Mouse (Mus musculus) embryonic facial prominence, embryonic 10.5 days (tissue): ENCODE results near the gene Hnf1a. TPM values are rescaled to one million over a fixed set of nuclear protein-coding genes. Genes with fewer than 3 reads are reported as not detected.

Experiments
- DNase-seq: peaks from one replicate; pipeline ENCODE4 v3.0.0-alpha.2; 2017; ENCODE audit warnings: low spot score
- H3K27ac ChIP-seq: fragments of 300-500 bp; sonication (generic); replicated peaks from 2 replicates; pipeline ENCODE4 v1.5.1; 2016; ENCODE audit warnings: mild to moderate bottlenecking
- H3K27me3 ChIP-seq: fragments of 300-500 bp; sonication (generic); replicated peaks from 2 replicates; pipeline ENCODE4 v1.6.1; 2016; ENCODE audit warnings: low read depth, mild to moderate bottlenecking; ENCODE audit not compliant: poor library complexity, severe bottlenecking
- H3K36me3 ChIP-seq: fragments of 300-500 bp; sonication (generic); replicated peaks from 2 replicates; pipeline ENCODE4 v1.6.1; 2016; ENCODE audit warnings: mild to moderate bottlenecking, moderate library complexity
- H3K4me1 ChIP-seq: fragments of 300-500 bp; sonication (generic); 2 replicates; pipeline ENCODE4 v1.6.1; 2016
- H3K4me3 ChIP-seq: fragments of 300-500 bp; sonication (generic); 2 replicates; pipeline ENCODE4 v1.5.1; 2016; ENCODE audit warnings: mild to moderate bottlenecking, moderate library complexity
- H3K9me3 ChIP-seq: fragments of 300-500 bp; sonication (generic); 2 replicates; pipeline ENCODE4 v1.6.1; 2016; ENCODE audit warnings: mild to moderate bottlenecking
- WGBS: fragments of 180-500 bp; shearing (Covaris S2); methylation state at CpG from one replicate; pipeline ENCODE4 v1.1.7; 2016; 5-methylcytosine and 5-hydroxymethylcytosine counted together
- polyA plus RNA-seq: library from polyadenylated mRNA; unstranded; fragments of >200 nt; fragmentation: Nextera tagmentation; extraction: Ambion mirVana; gene quantifications from 2 replicates; pipeline ENCODE4 v1.2.1, GENCODE M21; 2016

Gene Hnf1a
- polyA plus RNA-seq, 1 experiment from 2014 or later = 0.06 TPM

GRCm38 (mm10) chr5:115007768-115008167 lies 36.9 kb upstream of the Hnf1a start:
- no peak for DNase-seq
- WGBS = 87% methylated on average over 5 of the region's 5 CpGs
- Histone ChIP-seq H3K36me3 (no peaks in the 10 kb centered on the region), H3K27ac (no peak overlapping the region), H3K4me3 (no peak overlapping the region), H3K27me3 (no peaks in the 10 kb centered on the region; the same call in 1 of the 2 replicates), H3K9me3 (no peaks in the 10 kb centered on the region), H3K4me1 (peaks cover 27% of the 10 kb centered on the region)

- H3K27me3 ChIP-seq = no peaks in the 10 kb centered on the region
- H3K36me3 ChIP-seq = no peaks in the 10 kb centered on the region
- H3K4me1 ChIP-seq = peaks cover 17% of the 10 kb centered on the region
- no peaks in the 10 kb centered on the region for H3K9me3 ChIP-seq
- no peak overlapping the region for H3K27ac ChIP-seq
- H3K4me3 ChIP-seq = no peak overlapping the region
- DNase-seq = no peak
- 82% methylated on average over 13 of the region's 13 CpGs for WGBS
Observed at GRCm38 (mm10) chr5:115003224-115003873, 32.5 kb upstream of the Hnf1a start.

GRCm38 (mm10) chr5:115002781-115003180 lies 31.9 kb upstream of the Hnf1a start:
- Histone ChIP-seq H3K4me1 (peaks cover 17% of the 10 kb centered on the region), H3K27me3 (no peaks in the 10 kb centered on the region), H3K27ac (no peak overlapping the region), H3K9me3 (no peaks in the 10 kb centered on the region), H3K36me3 (no peaks in the 10 kb centered on the region), H3K4me3 (no peak overlapping the region)
- WGBS = 73% methylated on average over 6 of the region's 6 CpGs
- no peak for DNase-seq

- Histone ChIP-seq H3K36me3 (no peaks in the 10 kb centered on the region), H3K27me3 (no peaks in the 10 kb centered on the region), H3K4me1 (peaks cover 17% of the 10 kb centered on the region), H3K9me3 (no peaks in the 10 kb centered on the region), H3K4me3 (no peak overlapping the region), H3K27ac (no peak overlapping the region)
- DNase-seq = no peak
- 72% methylated on average over 8 of the region's 8 CpGs for WGBS
Observed at GRCm38 (mm10) chr5:115001464-115001863, 30.6 kb upstream of the Hnf1a start.

GRCm38 (mm10) chr5:115000503-115000902 lies 29.6 kb upstream of the Hnf1a start:
- Histone ChIP-seq H3K4me3 (no peak overlapping the region), H3K4me1 (peaks cover 17% of the 10 kb centered on the region), H3K9me3 (no peaks in the 10 kb centered on the region), H3K27ac (no peak overlapping the region; the same call in 1 of the 2 replicates), H3K27me3 (no peaks in the 10 kb centered on the region), H3K36me3 (no peaks in the 10 kb centered on the region)
- 74% methylated on average over 2 of the region's 2 CpGs for WGBS
- DNase-seq = no peak

GRCm38 (mm10) chr5:114997327-114997726 lies 26.4 kb upstream of the Hnf1a start:
- no peak overlapping the region for H3K27ac ChIP-seq

GRCm38 (mm10) chr5:114996447-114996846 lies 25.6 kb upstream of the Hnf1a start:
- no peak for DNase-seq

More at GRCm38 (mm10) chr5:114997327-114997726, 26.4 kb upstream of the Hnf1a start:
- H3K9me3 ChIP-seq = no peaks in the 10 kb centered on the region
- peaks cover 7% of the 10 kb centered on the region for H3K4me1 ChIP-seq
- DNase-seq = no peak
- H3K27me3 ChIP-seq = no peaks in the 10 kb centered on the region
- no peaks in the 10 kb centered on the region for H3K36me3 ChIP-seq
- 61% methylated on average over 6 of the region's 6 CpGs for WGBS
- H3K4me3 ChIP-seq = no peak overlapping the region

GRCm38 (mm10) chr5:114985074-114985473 lies 14.2 kb upstream of the Hnf1a start:
- no peaks in the 10 kb centered on the region for H3K36me3 ChIP-seq
- H3K27ac ChIP-seq = no peak overlapping the region
- no peak for DNase-seq
- peaks cover 5% of the 10 kb centered on the region for H3K4me1 ChIP-seq
- no peak overlapping the region for H3K4me3 ChIP-seq
- H3K9me3 ChIP-seq = no peaks in the 10 kb centered on the region
- no peaks in the 10 kb centered on the region for H3K27me3 ChIP-seq

More at GRCm38 (mm10) chr5:114996447-114996846, 25.6 kb upstream of the Hnf1a start:
- Histone ChIP-seq H3K9me3 (no peaks in the 10 kb centered on the region), H3K27me3 (no peaks in the 10 kb centered on the region), H3K4me1 (peaks cover 3% of the 10 kb centered on the region), H3K4me3 (no peak overlapping the region), H3K27ac (no peak overlapping the region), H3K36me3 (no peaks in the 10 kb centered on the region)
- WGBS = 81% methylated on average over 16 of the region's 16 CpGs

- 49% methylated on average over 15 of the region's 15 CpGs for WGBS
- DNase-seq = no peak
- Histone ChIP-seq H3K9me3 (no peaks in the 10 kb centered on the region), H3K27me3 (no peaks in the 10 kb centered on the region), H3K27ac (no peak overlapping the region), H3K4me3 (no peak overlapping the region), H3K4me1 (peaks cover 18% of the 10 kb centered on the region), H3K36me3 (no peaks in the 10 kb centered on the region)
Observed at GRCm38 (mm10) chr5:114982001-114982400, 11.1 kb upstream of the Hnf1a start.

- Histone ChIP-seq H3K9me3 (no peaks in the 10 kb centered on the region), H3K27me3 (no peaks in the 10 kb centered on the region), H3K4me1 (peaks cover 18% of the 10 kb centered on the region), H3K27ac (peak overlapping the region; percentile 16), H3K36me3 (no peaks in the 10 kb centered on the region), H3K4me3 (peak overlapping the region; percentile 59)
- 19% methylated on average over 16 of the region's 16 CpGs for WGBS
- DNase-seq = peak; percentile 39
Observed at GRCm38 (mm10) chr5:114980122-114980748, 9.3 kb upstream of the Hnf1a start.

GRCm38 (mm10) chr5:114979250-114980121 lies 8.6 kb upstream of the Hnf1a start:
- no peaks in the 10 kb centered on the region for H3K27me3 ChIP-seq
- 5% methylated on average over 32 of the region's 32 CpGs for WGBS
- peak overlapping the region; percentile 59 for H3K4me3 ChIP-seq
- no peaks in the 10 kb centered on the region for H3K9me3 ChIP-seq
- H3K27ac ChIP-seq = peak overlapping the region; percentile 16
- DNase-seq = peak; percentile 74
- no peaks in the 10 kb centered on the region for H3K36me3 ChIP-seq
- H3K4me1 ChIP-seq = peaks cover 18% of the 10 kb centered on the region

GRCm38 (mm10) chr5:114978888-114979249 lies 8.0 kb upstream of the Hnf1a start:
- no peaks in the 10 kb centered on the region for H3K36me3 ChIP-seq
- no peaks in the 10 kb centered on the region for H3K27me3 ChIP-seq
- WGBS = 4% methylated on average over 6 of the region's 6 CpGs
- peak overlapping the region; percentile 59 for H3K4me3 ChIP-seq
- H3K27ac ChIP-seq = no peak overlapping the region
- no peaks in the 10 kb centered on the region for H3K9me3 ChIP-seq
- peaks cover 18% of the 10 kb centered on the region for H3K4me1 ChIP-seq
- DNase-seq = peak; percentile 43
